Mouse (Mus musculus): Measurements from ENCODE around the gene Arl6ip5. TPM values are rescaled to one million over a fixed set of nuclear protein-coding genes. Genes with fewer than 3 reads are reported as not detected.

Gene Arl6ip5
- polyA plus RNA-seq (2017; shearing (Covaris generic)): 100 to 1,000 TPM; 189 to 278 TPM

- ATAC-seq: peak; percentile 81
Observed at GRCm38 (mm10) chr6:97210191-97210961, at the start of gene Arl6ip5. Arl6ip5 (plus strand) TSS chr6:97210689.

GRCm38 (mm10) chr6:97175716-97176115 is 34.8 kb upstream of the Arl6ip5 start:
- ATAC-seq: no peak

DNA sequence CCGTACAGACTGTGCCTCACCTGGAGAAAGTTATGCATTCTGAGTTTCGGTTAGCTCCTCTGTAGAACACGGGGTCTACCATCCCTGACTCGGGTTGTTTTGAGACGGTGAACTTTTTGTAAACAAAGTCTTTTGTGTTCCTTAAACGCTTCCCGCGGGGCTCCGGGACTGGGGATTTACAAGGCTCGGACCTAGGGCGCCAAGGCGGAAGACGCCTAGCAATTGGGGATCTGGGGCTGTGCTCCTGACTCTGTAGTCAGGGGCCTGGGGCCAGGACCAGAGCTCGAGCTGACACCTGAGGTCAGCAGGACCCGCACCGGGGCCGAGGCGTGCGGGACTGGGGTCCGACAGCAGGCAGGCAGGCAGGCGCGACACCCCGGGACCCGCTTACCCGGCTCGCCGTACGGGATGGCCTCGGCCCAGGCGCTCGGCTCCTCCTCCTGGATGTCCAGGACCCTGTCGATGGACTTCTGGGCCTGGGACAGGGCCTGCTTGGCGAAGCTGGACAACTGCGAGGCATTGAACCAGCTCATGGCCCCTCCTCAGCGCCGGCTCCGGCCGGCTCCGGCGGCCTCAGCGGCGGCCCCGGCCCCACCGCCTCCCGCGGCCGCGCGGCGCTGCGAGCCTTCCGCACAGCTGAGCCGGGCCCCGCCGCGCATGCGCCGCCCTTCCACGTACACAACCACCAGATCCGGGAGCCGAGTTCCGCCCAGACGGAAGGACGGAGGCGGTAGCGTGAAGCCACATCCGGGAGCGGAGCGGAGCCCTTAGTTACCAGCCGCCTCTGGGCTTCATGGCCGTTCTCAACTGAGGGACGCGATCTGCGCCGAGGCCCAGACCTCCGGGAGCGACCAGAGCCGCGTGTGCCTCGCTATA is 31.8 kb upstream of the Arl6ip5 start, which contains the start of gene Tmf1:
TSS of gene Tmf1 (minus strand) at position 632 of the 876 bp plus-strand sequence.
- peak; percentile 94 for ATAC-seq

DNA sequence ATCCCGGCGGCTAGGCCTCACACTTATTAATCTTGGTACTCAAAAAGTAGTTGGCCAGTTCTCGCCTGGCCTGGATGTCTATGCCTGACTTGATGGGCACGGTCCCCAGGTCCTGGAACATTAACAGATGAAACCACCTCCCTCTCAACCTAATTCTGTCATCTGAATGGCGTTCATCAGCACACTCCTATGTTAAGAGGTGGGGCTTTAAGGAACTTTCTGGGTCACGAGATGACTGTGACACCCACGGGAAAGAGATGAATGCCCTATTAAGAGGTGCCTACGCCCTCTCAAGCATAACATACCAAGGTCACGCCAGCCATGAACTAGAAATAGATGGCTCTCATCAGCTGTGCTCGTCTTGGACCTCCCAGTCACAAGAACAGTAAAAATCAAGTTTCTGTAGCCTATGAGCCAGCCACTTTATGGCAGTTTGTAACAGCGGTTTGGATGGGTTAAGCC is 31.1 kb upstream of the Arl6ip5 start:
- peak; percentile 41 for ATAC-seq

DNA sequence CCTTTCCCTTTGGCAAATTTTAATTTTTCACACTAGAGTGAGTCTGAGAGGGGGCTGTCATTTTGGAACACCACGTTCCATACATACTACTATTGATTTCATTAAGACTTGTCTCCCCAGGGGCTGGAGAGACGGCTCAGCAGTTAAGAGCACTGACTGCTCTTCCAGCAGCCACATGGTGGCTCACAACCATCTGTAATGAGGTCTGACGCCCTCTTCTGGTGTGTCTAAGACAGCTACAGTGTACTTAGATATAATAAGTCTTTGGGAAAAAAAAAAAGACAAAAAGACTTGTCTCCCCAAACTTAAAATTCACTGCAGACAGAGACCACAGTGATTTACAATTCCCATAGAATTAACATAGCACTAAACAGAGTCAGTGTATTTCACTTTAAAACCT is 10.1 kb upstream of the Arl6ip5 start:
- no peak for ATAC-seq

GRCm38 (mm10) chr6:97202477-97202876 is 8.0 kb upstream of the Arl6ip5 start:
- no peak for ATAC-seq

- no peak for ATAC-seq
Observed at GRCm38 (mm10) chr6:97204252-97204869, 6.1 kb upstream of the Arl6ip5 start.

DNA sequence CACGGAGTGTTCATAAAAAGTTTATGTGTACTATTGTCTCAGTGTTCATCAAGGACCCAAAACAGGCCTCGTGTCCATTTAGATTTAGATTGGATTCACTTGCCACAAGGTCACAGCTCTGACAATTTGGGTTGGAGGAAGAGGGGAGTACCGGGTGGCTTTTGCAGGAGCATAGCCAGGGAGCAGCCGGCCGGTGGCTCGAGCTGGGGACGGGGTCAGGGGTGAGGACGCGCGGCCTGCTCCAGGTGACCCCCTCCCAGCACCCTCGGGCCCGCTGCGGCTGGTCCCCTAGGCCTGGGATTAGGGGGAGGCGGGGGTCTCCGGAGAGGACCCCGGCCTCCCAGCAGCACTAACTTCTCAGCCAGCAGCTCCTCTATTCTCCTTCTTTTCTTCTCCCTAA is 5.5 kb upstream of the Arl6ip5 start:
- ATAC-seq: no peak

GRCm38 (mm10) chr6:97205439-97205885 is 5.0 kb upstream of the Arl6ip5 start, which contains the start of gene Uba3:
Uba3 (minus strand) TSS chr6:97205647.
- peak; percentile 81 for ATAC-seq

- no peak for ATAC-seq
Observed at GRCm38 (mm10) chr6:97207085-97207484, 3.4 kb upstream of the Arl6ip5 start.

GRCm38 (mm10) chr6:97208406-97208805 is 2.1 kb upstream of the Arl6ip5 start:
- no peak for ATAC-seq

DNA sequence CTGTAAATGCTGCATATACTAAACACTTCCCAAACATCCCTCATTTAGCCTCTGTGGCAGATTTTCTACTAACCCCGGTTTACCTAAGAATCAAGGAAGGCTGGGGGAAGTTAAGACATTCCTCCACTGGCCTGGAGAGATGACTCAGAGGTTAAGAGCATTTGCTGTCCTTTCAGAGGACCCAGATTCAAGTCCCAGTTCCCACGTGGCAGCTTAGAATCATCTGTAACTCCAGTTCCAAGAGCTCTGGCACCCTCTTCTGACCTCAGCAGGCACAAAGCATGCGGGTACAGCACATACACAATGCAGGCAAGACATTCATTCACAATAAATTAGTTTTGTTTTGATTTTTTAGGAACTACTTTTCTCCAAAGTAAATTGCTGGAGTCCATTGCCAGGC is 1.3 kb upstream of the Arl6ip5 start:
- no peak for ATAC-seq

DNA sequence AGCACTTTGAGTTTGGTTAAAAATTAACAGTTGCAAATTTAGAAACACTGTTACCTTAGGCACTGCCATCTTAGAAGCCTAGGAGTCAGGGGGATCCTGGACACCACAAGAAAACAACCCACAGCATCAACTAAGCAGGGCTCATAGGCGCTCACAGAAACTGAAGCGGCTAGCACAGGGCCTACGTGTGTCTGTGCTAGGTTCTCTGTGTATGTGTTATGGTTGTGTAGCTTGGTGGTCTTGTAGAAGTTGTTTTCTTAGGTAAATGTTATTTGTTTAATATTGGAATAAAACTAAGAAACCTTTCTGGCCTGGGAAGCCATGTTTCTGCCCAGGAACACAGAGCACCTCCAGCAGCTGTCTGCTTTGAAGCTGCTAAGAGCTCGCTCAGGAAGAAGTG is 738 bp upstream of the Arl6ip5 start:
- no peak for ATAC-seq

GRCm38 (mm10) chr6:97210962-97211601 is 593 bp downstream of the Arl6ip5 start:
- peak; percentile 42 for ATAC-seq

DNA sequence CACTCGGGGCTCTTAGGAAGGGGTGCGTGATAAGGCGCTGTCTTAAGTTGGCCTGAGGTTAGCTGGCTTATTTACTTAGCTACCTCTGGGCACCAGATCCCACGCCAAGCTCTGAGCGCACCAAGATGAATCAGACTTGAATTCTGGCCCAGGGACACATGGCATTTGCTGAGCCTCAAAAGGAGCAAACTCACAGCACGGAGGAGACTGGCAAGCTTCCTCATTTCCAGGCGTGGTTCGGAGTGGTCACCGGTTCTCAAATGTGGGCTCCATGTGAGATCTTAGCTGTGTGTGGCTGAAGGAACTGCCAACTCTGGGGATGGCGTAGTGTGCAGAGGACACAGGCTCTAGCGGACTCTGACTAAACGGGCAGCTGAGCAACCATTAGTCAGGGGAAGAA is 1.5 kb downstream of the Arl6ip5 start:
- no peak for ATAC-seq

- no peak for ATAC-seq
Observed at GRCm38 (mm10) chr6:97216154-97216821, 5.8 kb downstream of the Arl6ip5 start.

GRCm38 (mm10) chr6:97220672-97221071 is 10.2 kb downstream of the Arl6ip5 start:
- ATAC-seq: no peak

GRCm38 (mm10) chr6:97221205-97222025 is 10.9 kb downstream of the Arl6ip5 start:
- peak; percentile 46 for ATAC-seq

DNA sequence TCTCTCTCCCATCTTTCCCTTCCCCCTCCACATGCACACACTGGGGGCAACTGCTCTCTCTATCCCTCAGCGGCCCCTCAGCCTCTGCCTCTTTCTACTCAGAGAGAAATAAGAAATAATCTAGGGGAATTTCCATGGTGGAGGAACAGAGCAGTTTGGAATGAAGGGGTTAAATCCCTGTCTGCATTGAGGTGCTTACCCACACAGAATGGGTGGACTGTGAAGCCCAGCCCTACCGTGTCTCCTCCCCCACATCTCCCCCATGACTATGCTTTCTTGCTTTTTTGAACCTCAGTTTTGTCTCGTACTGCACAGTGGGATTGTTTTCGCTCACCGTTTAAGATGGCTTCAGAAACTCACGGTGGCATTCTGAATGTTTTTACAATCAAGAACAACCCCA is 11.8 kb downstream of the Arl6ip5 start:
- peak; percentile 34 for ATAC-seq

- peak; percentile 33 for ATAC-seq
Observed at GRCm38 (mm10) chr6:97222931-97223467, 12.5 kb downstream of the Arl6ip5 start.
